Mouse (Mus musculus) midbrain, embryonic 14.5 days (tissue): ENCODE data around the gene Cth. TPM values are rescaled to one million over a fixed set of nuclear protein-coding genes. Genes with fewer than 3 reads are reported as not detected.
"Not testable (repeated sequence)": the region's sequence is repeated elsewhere in the genome, so short reads cannot be mapped to it uniquely, and the experiment has no call there.

Experiments
- ATAC-seq: fragments of 200-750 bp; cut with Nextera tagmentation; 2 replicates; pipeline ENCODE4 v1.8.0; 2017; ENCODE audit warnings: moderate number of reproducible peaks, moderate library complexity; ENCODE audit not compliant: low FRiP score, low TSS enrichment
- DNase-seq: peaks from one replicate; pipeline ENCODE4 v3.0.0-alpha.2; 2015
- H3K27ac ChIP-seq: fragments of 300-500 bp; sonication (generic); replicated peaks from 2 replicates; pipeline ENCODE4 v1.5.1; 2014; ENCODE audit warnings: mild to moderate bottlenecking, low read depth, low read length, moderate library complexity
- H3K27me3 ChIP-seq: fragments of 300-500 bp; sonication (generic); 2 replicates; pipeline ENCODE4 v1.6.1; 2014; ENCODE audit warnings: low read length, control low read depth, mixed read lengths; ENCODE audit not compliant: control insufficient read depth, insufficient read depth
- H3K36me3 ChIP-seq: fragments of 300-500 bp; sonication (generic); 2 replicates; pipeline ENCODE4 v1.6.1; 2014; ENCODE audit warnings: low read length, control low read depth; ENCODE audit not compliant: control insufficient read depth, insufficient read depth
- H3K4me1 ChIP-seq: fragments of 300-500 bp; sonication (generic); 2 replicates; pipeline ENCODE4 v1.6.1; 2014; ENCODE audit warnings: mild to moderate bottlenecking, antibody characterized with exemption, low read length, control low read depth; ENCODE audit not compliant: control insufficient read depth, insufficient read depth
- H3K4me2 ChIP-seq: fragments of 300-500 bp; sonication (generic); 2 replicates; pipeline ENCODE4 v1.6.1; 2014; ENCODE audit warnings: mild to moderate bottlenecking, low read length, moderate library complexity
- H3K4me3 ChIP-seq: fragments of 300-500 bp; sonication (generic); replicated peaks from 2 replicates; pipeline ENCODE4 v1.5.1; 2014; ENCODE audit warnings: low read depth, low read length
- H3K9ac ChIP-seq: fragments of 300-500 bp; sonication (generic); replicated peaks from 2 replicates; pipeline ENCODE4 v1.6.1; 2014; ENCODE audit warnings: mild to moderate bottlenecking, low read length, moderate library complexity
- H3K9me3 ChIP-seq: fragments of 300-500 bp; sonication (generic); 2 replicates; pipeline ENCODE4 v1.6.1; 2016; ENCODE audit warnings: low read length, control low read depth, mixed read lengths; ENCODE audit not compliant: control insufficient read depth
- WGBS: fragments of 180-500 bp; shearing (Covaris S2); extraction: QIAGEN DNeasy Blood & Tissue Kit; methylation state at CpG from one replicate; pipeline ENCODE4 v1.1.7; 2014; 5-methylcytosine and 5-hydroxymethylcytosine counted together
- polyA plus RNA-seq: library from polyadenylated mRNA; unstranded; fragments of >200 nt; fragmentation: Nextera tagmentation; extraction: Ambion mirVana; gene quantifications from 2 replicates; pipeline ENCODE4 v1.2.1, GENCODE M21; 2014

The Cth gene
- polyA plus RNA-seq, 1 experiment from 2014 or later, result 3.4 TPM

- H3K9me3 ChIP-seq, result no peaks in the 10 kb centered on the region
- H3K27ac ChIP-seq, result peak within 1 kb of the TSS; percentile 99
- peak within 1 kb of the TSS; percentile 99 for H3K4me3 ChIP-seq
- ATAC-seq, result peak; percentile 98
- peak within 1 kb of the TSS; percentile 95 for H3K4me2 ChIP-seq
- no peaks in the 10 kb centered on the region for H3K27me3 ChIP-seq
- peak within 1 kb of the TSS; percentile 96 for H3K9ac ChIP-seq
- no peaks in the 10 kb centered on the region for H3K36me3 ChIP-seq
- DNase-seq, result peak; percentile 96
- under 1% methylated on average over 45 of the region's 45 CpGs for WGBS
- peaks cover 22% of the 10 kb centered on the region for H3K4me1 ChIP-seq
These were observed 22.0 kb upstream of the Cth start, which contains the start of gene Ankrd13c for GRCm38 (mm10) chr3:157946843-157947358. Ankrd13c (plus strand) TSS chr3:157947239.

- Histone ChIP-seq H3K4me1 (no peaks in the 10 kb centered on the region), H3K36me3 (no peaks in the 10 kb centered on the region), H3K4me2 (no peak overlapping the region), H3K9ac (no peak overlapping the region), H3K27ac (no peak overlapping the region), H3K4me3 (no peak overlapping the region), H3K9me3 (no peaks in the 10 kb centered on the region), H3K27me3 (no peaks in the 10 kb centered on the region)
- ATAC-seq (no peak), DNase-seq (no peak)
- whole genome bisulfite sequencing, result 88% methylated on average over 2 of the region's 2 CpGs
These were observed 13.7 kb upstream of the Cth start for GRCm38 (mm10) chr3:157938585-157938984.

DNA sequence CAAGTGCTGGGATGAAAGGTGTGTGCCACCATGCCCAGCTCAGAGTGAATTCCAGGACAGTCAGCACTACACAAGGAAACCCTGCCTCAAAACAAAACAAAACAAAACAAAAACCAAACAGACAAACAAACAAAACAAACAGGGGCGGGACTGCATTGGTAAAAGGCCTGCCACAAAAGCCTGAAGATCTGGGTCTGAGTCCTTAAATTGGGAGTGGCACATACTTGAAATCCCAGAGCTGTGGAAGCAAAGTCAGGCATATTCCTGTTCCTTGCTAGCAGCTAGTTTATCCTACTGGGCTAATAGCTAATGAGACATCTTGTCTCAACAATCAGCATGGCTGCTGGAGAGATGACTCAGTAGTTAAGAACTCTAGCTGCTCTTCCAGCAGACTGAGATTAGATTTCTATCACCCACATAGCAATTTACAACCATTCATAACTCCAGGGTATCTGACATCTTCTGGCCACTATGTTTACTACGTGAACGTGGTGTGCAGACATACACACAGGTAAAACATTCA lies 9.5 kb upstream of the Cth start:
- no peak overlapping the region for H3K4me3 ChIP-seq
- no peaks in the 10 kb centered on the region for H3K4me1 ChIP-seq
- no peaks in the 10 kb centered on the region for H3K36me3 ChIP-seq
- ATAC-seq, result no peak
- H3K27me3 ChIP-seq, result no peaks in the 10 kb centered on the region
- H3K9ac ChIP-seq, result no peak overlapping the region
- 84% methylated on average over 3 of the region's 3 CpGs for WGBS
- H3K27ac ChIP-seq, result no peak overlapping the region
- no peak overlapping the region for H3K4me2 ChIP-seq
- H3K9me3 ChIP-seq, result no peaks in the 10 kb centered on the region
- no peak for DNase-seq

- not testable (repeated sequence) for H3K27me3 ChIP-seq, H3K27ac ChIP-seq, H3K4me2 ChIP-seq, H3K4me3 ChIP-seq, DNase-seq, H3K9me3 ChIP-seq, H3K9ac ChIP-seq, H3K36me3 ChIP-seq, H3K4me1 ChIP-seq, ATAC-seq
- 47% methylated on average over 6 of the region's 6 CpGs for WGBS
These were observed 8.3 kb upstream of the Cth start for GRCm38 (mm10) chr3:157933223-157933622.

- H3K27ac ChIP-seq, result no peak overlapping the region
- ATAC-seq (no peak), DNase-seq (no peak)
- no peak overlapping the region for H3K4me3 ChIP-seq
- no peaks in the 10 kb centered on the region for H3K27me3 ChIP-seq
- no peaks in the 10 kb centered on the region for H3K9me3 ChIP-seq
- H3K4me2 ChIP-seq, result no peak overlapping the region
- WGBS, result 52% methylated on average over 3 of the region's 3 CpGs
- H3K9ac ChIP-seq, result no peak overlapping the region
- no peaks in the 10 kb centered on the region for H3K36me3 ChIP-seq
- H3K4me1 ChIP-seq, result no peaks in the 10 kb centered on the region
These were observed 7.2 kb upstream of the Cth start for GRCm38 (mm10) chr3:157932074-157932473.

DNA sequence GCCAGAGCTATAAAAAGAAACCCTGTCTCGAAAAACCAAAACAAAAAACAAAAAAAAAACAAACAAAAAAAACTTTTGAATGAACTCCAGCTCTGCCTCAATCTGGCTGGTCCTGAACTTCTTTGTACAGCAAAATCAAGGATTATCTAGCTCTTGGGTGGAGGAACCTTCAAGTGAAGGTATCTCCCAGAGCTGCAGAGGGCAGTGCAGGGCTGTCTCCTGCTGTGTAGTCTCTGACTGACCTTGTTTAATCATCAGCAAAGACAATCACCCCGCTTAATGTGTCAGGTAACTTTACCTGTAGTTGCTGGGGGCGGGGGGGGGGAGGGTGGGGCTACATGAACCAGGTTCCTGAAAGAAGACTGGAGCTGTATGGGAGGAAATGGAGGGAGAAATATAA lies 6.7 kb upstream of the Cth start:
- 70% methylated on average over 3 of the region's 3 CpGs for WGBS
- Histone ChIP-seq H3K4me2 (no peak overlapping the region), H3K9ac (no peak overlapping the region), H3K27ac (no peak overlapping the region), H3K4me3 (no peak overlapping the region), H3K36me3 (no peaks in the 10 kb centered on the region), H3K27me3 (no peaks in the 10 kb centered on the region), H3K4me1 (no peaks in the 10 kb centered on the region), H3K9me3 (no peaks in the 10 kb centered on the region)
- DNase-seq (no peak), ATAC-seq (no peak)

GRCm38 (mm10) chr3:157929417-157929816 lies 4.5 kb upstream of the Cth start:
- no peak overlapping the region for H3K27ac ChIP-seq
- no peak for DNase-seq
- no peak overlapping the region for H3K4me3 ChIP-seq
- no peaks in the 10 kb centered on the region for H3K27me3 ChIP-seq
- 96% methylated on average over 1 of the region's 1 CpGs for WGBS
- no peak for ATAC-seq
- H3K4me1 ChIP-seq, result no peaks in the 10 kb centered on the region
- H3K4me2 ChIP-seq, result no peak overlapping the region
- H3K9me3 ChIP-seq, result no peaks in the 10 kb centered on the region
- no peaks in the 10 kb centered on the region for H3K36me3 ChIP-seq
- H3K9ac ChIP-seq, result no peak overlapping the region

- no peak for ATAC-seq
- Histone ChIP-seq H3K36me3 (no peaks in the 10 kb centered on the region), H3K27me3 (no peaks in the 10 kb centered on the region), H3K9ac (no peak overlapping the region), H3K4me3 (no peak overlapping the region), H3K4me2 (no peak overlapping the region), H3K4me1 (no peaks in the 10 kb centered on the region), H3K9me3 (no peaks in the 10 kb centered on the region), H3K27ac (no peak overlapping the region)
- 82% methylated on average over 2 of the region's 2 CpGs for WGBS
- DNase-seq, result no peak
These were observed 3.9 kb upstream of the Cth start for GRCm38 (mm10) chr3:157928731-157929130.

GRCm38 (mm10) chr3:157926761-157927160 lies 1.9 kb upstream of the Cth start:
- H3K9me3 ChIP-seq, result no peaks in the 10 kb centered on the region
- ATAC-seq (no peak), DNase-seq (peak; percentile 2)
- no peaks in the 10 kb centered on the region for H3K4me1 ChIP-seq
- 39% methylated on average over 2 of the region's 2 CpGs for WGBS
- no peak overlapping the region for H3K4me2 ChIP-seq
- H3K4me3 ChIP-seq, result no peak overlapping the region
- no peak overlapping the region for H3K27ac ChIP-seq
- H3K36me3 ChIP-seq, result no peaks in the 10 kb centered on the region
- no peak overlapping the region for H3K9ac ChIP-seq
- H3K27me3 ChIP-seq, result no peaks in the 10 kb centered on the region
